Mouse (Mus musculus) cerebellum, adult 2 months (tissue): ENCODE data around the gene Entpd8. TPM values are rescaled to one million over a fixed set of nuclear protein-coding genes. Genes with fewer than 3 reads are reported as not detected.

Experiments used
- DNase-seq, 2 experiments: peaks; one replicate each; pipeline ENCODE4 v3.0.0; 2021
- H3K27ac ChIP-seq: fragments of 200-500 bp; 2 replicates; pipeline ENCODE4 v1.5.1; 2012; ENCODE audit warnings: low read length, control low read depth, inconsistent platforms; ENCODE audit not compliant: insufficient read depth
- H3K27me3 ChIP-seq: fragments of 200-500 bp; 2 replicates; pipeline ENCODE4 v1.6.1; 2012; ENCODE audit warnings: inconsistent platforms, mild to moderate bottlenecking, low read length, moderate library complexity; ENCODE audit not compliant: control insufficient read depth, insufficient read depth
- H3K4me1 ChIP-seq: fragments of 200-500 bp; 2 replicates; pipeline ENCODE4 v1.6.1; 2011; ENCODE audit warnings: low read length; ENCODE audit not compliant: control insufficient read depth, insufficient read depth
- H3K4me3 ChIP-seq: fragments of 200-500 bp; replicated peaks from 2 replicates; pipeline ENCODE3; 2011; ENCODE audit warnings: mild to moderate bottlenecking, low read depth, low read length, control low read depth; ENCODE audit not compliant: insufficient read depth
- CTCF ChIP-seq: fragments of 200-500 bp; IDR thresholded peaks from 2 replicates; pipeline ENCODE4 v1.5.1; 2011; ENCODE audit warnings: low read depth, mild to moderate bottlenecking, control low read depth, low read length, moderate library complexity, borderline replicate concordance; ENCODE audit not compliant: insufficient read depth
- POLR2A ChIP-seq: fragments of 200-500 bp; IDR thresholded peaks from 2 replicates; pipeline ENCODE4 v1.6.1; 2011; ENCODE audit warnings: low read length, control low read depth, borderline replicate concordance; ENCODE audit not compliant: insufficient read depth
- WGBS: fragments of 180-500 bp; shearing (Covaris S2); methylation state at CpG from one replicate; pipeline ENCODE4 v1.1.7; 2018; 5-methylcytosine and 5-hydroxymethylcytosine counted together
- polyA plus RNA-seq: library from polyadenylated mRNA; depleted of rRNA; stranded (reverse); fragments of >200 nt; gene quantifications from 2 replicates; pipeline ENCODE4 v1.2.3, GENCODE M21; 2012

Gene Entpd8
- polyA plus RNA-seq, 1 experiment, result not detected

- H3K27ac ChIP-seq, result no peak overlapping the region
- H3K4me3 ChIP-seq, result no peak overlapping the region
- WGBS, result 30% methylated on average over 4 of the region's 4 CpGs
- TF ChIP-seq CTCF (no peak), POLR2A (no peak)
- H3K27me3 ChIP-seq, result no peaks in the 10 kb centered on the region; the same call in 1 of the 2 replicates
- no peaks in the 10 kb centered on the region for H3K4me1 ChIP-seq
- DNase-seq, result no peak
Observed at GRCm38 (mm10) chr2:25075506-25075905, 4.6 kb upstream of the Entpd8 start.

GRCm38 (mm10) chr2:25078967-25079366, 1.1 kb upstream of the Entpd8 start:
- Histone ChIP-seq H3K4me3 (no peak overlapping the region), H3K27ac (no peak overlapping the region), H3K4me1 (no peaks in the 10 kb centered on the region), H3K27me3 (no peaks in the 10 kb centered on the region; the same call in 1 of the 2 replicates)
- TF ChIP-seq CTCF (no peak), POLR2A (no peak)
- 67% methylated on average over 1 of the region's 1 CpGs for WGBS
- no peak for DNase-seq

- WGBS, result 88% methylated on average over 4 of the region's 4 CpGs
- DNase-seq, result no peak
- TF ChIP-seq CTCF, result no peak
- TF ChIP-seq POLR2A, result no peak
- Histone ChIP-seq H3K27me3 (no peaks in the 10 kb centered on the region; the same call in 1 of the 2 replicates), H3K27ac (no peak overlapping the region), H3K4me1 (no peaks in the 10 kb centered on the region; the same call in 1 of the 2 replicates), H3K4me3 (no peak overlapping the region)
Observed at GRCm38 (mm10) chr2:25083697-25084096, 3.6 kb downstream of the Entpd8 start.

GRCm38 (mm10) chr2:25085571-25085970, 5.5 kb downstream of the Entpd8 start:
- no peak overlapping the region for H3K27ac ChIP-seq
- WGBS, result 41% methylated on average over 5 of the region's 5 CpGs
- no peaks in the 10 kb centered on the region; the same call in 1 of the 2 replicates for H3K27me3 ChIP-seq
- TF ChIP-seq CTCF (no peak), POLR2A (no peak)
- H3K4me1 ChIP-seq, result no peaks in the 10 kb centered on the region; the same call in 1 of the 2 replicates
- no peak overlapping the region for H3K4me3 ChIP-seq
- no peak for DNase-seq

- WGBS, result 60% methylated on average over 2 of the region's 2 CpGs
- Histone ChIP-seq H3K27ac (no peak overlapping the region), H3K27me3 (no peaks in the 10 kb centered on the region), H3K4me1 (no peaks in the 10 kb centered on the region; the same call in 1 of the 2 replicates), H3K4me3 (no peak overlapping the region)
- no peak for DNase-seq
- TF ChIP-seq POLR2A (no peak), CTCF (no peak)
Observed at GRCm38 (mm10) chr2:25087842-25088241, 7.7 kb downstream of the Entpd8 start.

GRCm38 (mm10) chr2:25088636-25089035, 8.5 kb downstream of the Entpd8 start:
- H3K4me3 ChIP-seq, result no peak overlapping the region
- WGBS, result 28% methylated on average over 3 of the region's 3 CpGs
- DNase-seq, result no peak
- H3K4me1 ChIP-seq, result no peaks in the 10 kb centered on the region; the same call in 1 of the 2 replicates
- no peak overlapping the region for H3K27ac ChIP-seq
- TF ChIP-seq POLR2A, result no peak
- no peaks in the 10 kb centered on the region for H3K27me3 ChIP-seq

GRCm38 (mm10) chr2:25094785-25095108, 14.6 kb downstream of the Entpd8 start:
- WGBS, result 58% methylated on average over 17 of the region's 17 CpGs
- Histone ChIP-seq H3K27me3 (no peaks in the 10 kb centered on the region), H3K27ac (no peak overlapping the region), H3K4me3 (no peak overlapping the region), H3K4me1 (no peaks in the 10 kb centered on the region)
- DNase-seq, result no peak
- TF ChIP-seq CTCF (no peak), POLR2A (no peak)

GRCm38 (mm10) chr2:25095109-25095850, 15.2 kb downstream of the Entpd8 start, which contains the start of gene Noxa1:
TSS of gene Noxa1 (minus strand) at chr2:25095149.
- 61% methylated on average over 28 of the region's 28 CpGs for WGBS
- no peak within 1 kb of the TSS for H3K4me3 ChIP-seq
- TF ChIP-seq POLR2A (no peak), CTCF (no peak)

More at GRCm38 (mm10) chr2:25095109-25095850, 15.2 kb downstream of the Entpd8 start, which contains the start of gene Noxa1:
- H3K27ac ChIP-seq, result no peak within 1 kb of the TSS
- H3K27me3 ChIP-seq, result no peaks in the 10 kb centered on the region
- no peaks in the 10 kb centered on the region for H3K4me1 ChIP-seq
- DNase-seq, result no peak
